Mouse (Mus musculus): ENCODE measurements at regions not wholly inside any gene's neighbourhood (a gene's known extent, or its start where the extent isn't known, plus 50 kb on each side); places are given as distances from the start of the nearest gene placed in this dataset.
A peak's percentile ranks its signal among the peaks of the same experiment; 100 is the strongest.

GRCm38 (mm10) chr4:55134339-55134738, 189.5 kb downstream of the Zfp462 start:
- intact Hi-C loops (cut with DNase I): no loop called here
- no peak for DNase-seq (ENCODE audit: low spot score in 2 of 2)

- intact Hi-C loops (cut with DNase I): no loop called here
Observed at GRCm38 (mm10) chr4:55134791-55135190, 189.9 kb downstream of the Zfp462 start.

GRCm38 (mm10) chr4:55136283-55136682, 191.4 kb downstream of the Zfp462 start:
- intact Hi-C loops (cut with DNase I): no loop called here
- DNase-seq (ENCODE audit: low spot score in 2 of 2): peak in 1 of 2 experiments; percentile 12

More at GRCm38 (mm10) chr4:55134791-55135190, 189.9 kb downstream of the Zfp462 start:
- no peak for DNase-seq (ENCODE audit: low spot score in 2 of 2)

GRCm38 (mm10) chr4:55137781-55138394, 193.0 kb downstream of the Zfp462 start:
- intact Hi-C loops (cut with DNase I): no loop called here
- no peak for DNase-seq (ENCODE audit: low spot score in 2 of 2)

GRCm38 (mm10) chr4:55141317-55141716, 196.5 kb downstream of the Zfp462 start:
- DNase-seq (ENCODE audit: low spot score in 2 of 2): no peak
- intact Hi-C loops (cut with DNase I): no loop called here

GRCm38 (mm10) chr4:55141923-55142732, 197.3 kb downstream of the Zfp462 start:
- DNase-seq (ENCODE audit: low spot score in 2 of 2): no peak
- intact Hi-C loops (cut with DNase I): no loop called here

GRCm38 (mm10) chr4:55143400-55143799, 198.6 kb downstream of the Zfp462 start:
- no peak for DNase-seq (ENCODE audit: low spot score in 2 of 2)
- intact Hi-C loops (cut with DNase I): no loop called here

- DNase-seq (ENCODE audit: low spot score in 2 of 2): no peak
- intact Hi-C loops (cut with DNase I): no loop called here
Observed at GRCm38 (mm10) chr4:55144995-55145394, 200.1 kb downstream of the Zfp462 start.

GRCm38 (mm10) chr4:55145968-55146367, 201.1 kb downstream of the Zfp462 start:
- peak; percentile 23 to 46 for DNase-seq (ENCODE audit: low spot score in 2 of 2)
- intact Hi-C loops (cut with DNase I): no loop called here

GRCm38 (mm10) chr4:55148380-55148779, 201.5 kb upstream of the Rad23b start:
- intact Hi-C loops (cut with DNase I): no loop called here
- no peak for DNase-seq (ENCODE audit: low spot score in 2 of 2)

- intact Hi-C loops (cut with DNase I): no loop called here
- no peak for DNase-seq (ENCODE audit: low spot score in 2 of 2)
Observed at GRCm38 (mm10) chr4:55154556-55154955, 195.3 kb upstream of the Rad23b start.

GRCm38 (mm10) chr4:55158166-55158739, 191.6 kb upstream of the Rad23b start:
- no peak for DNase-seq (ENCODE audit: low spot score in 2 of 2)
- intact Hi-C loops (cut with DNase I): no loop called here

- intact Hi-C loops (cut with DNase I): no loop called here
- no peak for DNase-seq (ENCODE audit: low spot score in 2 of 2)
Observed at GRCm38 (mm10) chr4:55166266-55166665, 183.6 kb upstream of the Rad23b start.

GRCm38 (mm10) chr4:55169063-55169462, 180.8 kb upstream of the Rad23b start:
- intact Hi-C loops (cut with DNase I): no loop called here
- DNase-seq (ENCODE audit: low spot score in 2 of 2): no peak

- intact Hi-C loops (cut with DNase I): no loop called here
- no peak for DNase-seq (ENCODE audit: low spot score in 2 of 2)
Observed at GRCm38 (mm10) chr4:55172334-55172891, 177.4 kb upstream of the Rad23b start.

GRCm38 (mm10) chr4:55176026-55176425, 173.8 kb upstream of the Rad23b start:
- intact Hi-C loops (cut with DNase I): no loop called here
- no peak for DNase-seq (ENCODE audit: low spot score in 2 of 2)

GRCm38 (mm10) chr4:55179456-55179855, 170.4 kb upstream of the Rad23b start:
- no peak for DNase-seq (ENCODE audit: low spot score in 2 of 2)
- intact Hi-C loops (cut with DNase I): no loop called here

- DNase-seq (ENCODE audit: low spot score in 2 of 2): no peak
- intact Hi-C loops (cut with DNase I): no loop called here
Observed at GRCm38 (mm10) chr4:55183519-55183918, 166.3 kb upstream of the Rad23b start.

GRCm38 (mm10) chr4:55188716-55189115, 161.1 kb upstream of the Rad23b start:
- no peak for DNase-seq (ENCODE audit: low spot score in 2 of 2)
- intact Hi-C loops (cut with DNase I): no loop called here

GRCm38 (mm10) chr4:55190586-55190985, 159.3 kb upstream of the Rad23b start:
- intact Hi-C loops (cut with DNase I): no loop called here
- peak; percentile 12 to 33 for DNase-seq (ENCODE audit: low spot score in 2 of 2)

Measured in left cerebral cortex, postnatal 14 days (tissue).